Mouse (Mus musculus) brain, embryonic 14.5 days (tissue): ENCODE data around the gene Pnrc1.

ENCODE experiments used
- CTCF ChIP-seq: fragments of 200-500 bp; IDR thresholded peaks from 2 replicates; pipeline ENCODE4 v1.5.1; 2012; ENCODE audit warnings: inconsistent platforms, mild to moderate bottlenecking, moderate library complexity, borderline replicate concordance; ENCODE audit not compliant: insufficient read depth, insufficient read length; ENCODE audit errors: extremely low read depth
- POLR2A ChIP-seq: fragments of 200-500 bp; IDR thresholded peaks from 2 replicates; pipeline ENCODE4 v1.6.1; 2012; ENCODE audit warnings: mild to moderate bottlenecking, inconsistent platforms, borderline replicate concordance; ENCODE audit not compliant: poor library complexity, insufficient read depth, insufficient read length, severe bottlenecking; ENCODE audit errors: extremely low read depth

- TF ChIP-seq CTCF (no peak), POLR2A (no peak)
Measured at GRCm38 (mm10) chr4:33221847-33222246, 68.1 kb downstream of the Pnrc1 start.
